Mouse (Mus musculus) Patski (cell line): ENCODE measurements around the gene Ddit4. TPM values are rescaled to one million over a fixed set of nuclear protein-coding genes. Genes with fewer than 3 reads are reported as not detected.

Experiments
- ATAC-seq: fragments of 100-300 bp; one replicate; pipeline ENCODE4 v1.8.0; 2021
- CTCF ChIA-PET: fragments of 350-600 bp; sonication (Branson Sonifier 250); formaldehyde crosslinking; loops from one replicate; lab custom pipeline; 2022; ENCODE audit warnings: inconsistent platforms; lab: Charles Lee
- POLR2A ChIA-PET: fragments of 350-600 bp; sonication (Branson Sonifier 250); formaldehyde crosslinking; loops from one replicate; lab custom pipeline; 2022; ENCODE audit warnings: antibody characterized with exemption, inconsistent platforms; lab: Charles Lee
- DNase-seq: peaks from one replicate; pipeline ENCODE4 v3.0.0-alpha.2; 2011; ENCODE audit warnings: low read depth, low spot score
- H3K27me3 ChIP-seq: fragments of 371-371 bp; one replicate; pipeline ENCODE4 v1.5.1; 2021
- CTCF ChIP-seq: fragments of 100-300 bp; IDR thresholded peaks from one replicate; pipeline ENCODE4 v1.5.1; 2021
- in situ Hi-C: fragments of 300-500 bp; cut with MboI; formaldehyde crosslinking; loops from 3 replicates; pipeline ENCODE4 v1.11.1; 2018; ENCODE audit warnings: low pct_unique_long_range_greater_than_20kb, mixed read lengths
- polyA plus RNA-seq: library from polyadenylated mRNA; unstranded; gene quantifications from one replicate; pipeline ENCODE4 v1.2.3, GENCODE M21; 2021

The Ddit4 gene
- polyA plus RNA-seq, 1 experiment from 2014 or later: 63.9 TPM

DNA sequence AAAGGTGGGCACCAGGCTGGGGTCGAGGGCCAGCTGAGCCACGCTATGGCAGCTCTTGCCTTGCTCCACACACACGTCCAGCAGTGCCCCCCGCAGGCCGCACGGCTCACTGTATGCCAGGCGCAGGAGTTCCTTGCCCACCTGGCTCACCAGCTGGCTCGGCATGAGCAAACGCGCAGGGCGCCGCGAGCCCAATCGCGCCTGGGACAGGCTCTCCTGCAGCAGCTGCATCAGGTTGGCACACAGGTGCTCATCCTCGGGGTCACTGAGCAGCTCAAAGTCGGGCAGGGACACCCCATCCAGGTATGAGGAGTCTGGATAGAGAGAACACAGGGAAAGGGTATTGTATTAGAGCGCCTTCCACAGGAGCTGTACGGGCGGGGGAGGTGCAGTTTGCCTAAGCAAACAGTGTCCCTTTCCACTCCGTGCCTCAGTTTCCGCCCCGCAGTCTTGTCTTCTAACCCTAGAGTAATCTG is 880 bp downstream of the Ddit4 start:
- no peak for ATAC-seq

DNA sequence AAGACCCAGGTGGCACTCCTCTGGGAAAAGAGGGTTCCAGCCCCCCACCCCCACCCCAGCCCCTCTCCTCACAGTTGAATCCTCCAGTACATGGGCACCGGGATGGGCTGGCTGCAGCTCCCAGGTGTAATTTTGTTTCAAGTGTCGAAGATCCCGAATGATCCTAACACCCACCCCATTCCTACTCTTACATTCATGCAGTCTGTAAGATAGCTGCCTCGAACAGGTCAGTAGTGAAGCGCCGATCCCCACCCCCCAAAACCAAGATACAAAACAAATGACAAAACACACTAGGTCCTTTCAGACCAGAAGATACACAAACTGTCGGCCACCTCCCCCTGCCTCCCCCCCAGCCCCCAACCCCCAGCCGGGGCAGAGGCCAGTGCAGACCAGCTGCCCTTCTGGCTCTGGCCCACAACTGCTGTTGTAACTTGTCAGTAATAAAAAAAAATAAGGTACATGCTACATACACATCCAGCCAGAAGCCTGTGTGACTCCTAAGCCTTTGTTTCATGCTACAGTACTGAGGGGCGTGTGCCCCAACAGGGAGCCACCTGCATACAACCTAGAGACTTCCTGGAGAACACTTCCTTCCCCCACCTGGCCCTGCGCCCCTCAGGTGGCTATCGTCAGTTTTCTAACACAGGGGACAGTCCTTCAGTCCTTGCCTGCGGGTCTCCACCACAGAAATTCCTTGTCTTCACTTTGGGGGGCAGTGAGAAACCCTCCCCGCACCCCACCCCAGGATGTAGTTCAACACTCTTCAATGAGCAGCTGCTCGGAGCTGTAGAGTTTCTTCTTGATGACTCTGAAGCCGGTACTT is 1.6 kb downstream of the Ddit4 start:
- in situ Hi-C loops: loop anchor here (5.0 kb wide), 1 partner anchor 43 kb away; no protein-coding TSS in a partner anchor
- CTCF ChIA-PET: interaction anchor here (0.8 to 5.5 kb wide), 8 partner anchors 21 to 61 kb away, joined by 3 to 62 read pairs (median 6); no protein-coding TSS in a partner anchor
- H3K27me3 ChIP-seq: no peaks in the 10 kb centered on the region
- ATAC-seq: no peak
- POLR2A ChIA-PET: interaction anchor here (1.2 to 3.2 kb wide), 9 partner anchors 41 to 67 kb away, joined by 3 to 22 read pairs (median 5); partner anchors contain the start of genes Anapc16 and Ascc1
- no peak for TF ChIP-seq CTCF
- DNase-seq: no peak

More for the DNA sequence above, 880 bp downstream of the Ddit4 start:
- no peak for TF ChIP-seq CTCF
- in situ Hi-C loops: no loop called here
- no peaks in the 10 kb centered on the region for H3K27me3 ChIP-seq
- ChIA-PET POLR2A (interaction anchor here (1.2 to 3.2 kb wide), 8 partner anchors 14 to 68 kb away, joined by 3 to 22 read pairs (median 6); partner anchors contain the start of genes Anapc16 and Ascc1), CTCF (interaction anchor here (0.8 to 5.5 kb wide), 8 partner anchors 22 to 61 kb away, joined by 3 to 62 read pairs (median 6); no protein-coding TSS in a partner anchor)
- no peak for DNase-seq

DNA sequence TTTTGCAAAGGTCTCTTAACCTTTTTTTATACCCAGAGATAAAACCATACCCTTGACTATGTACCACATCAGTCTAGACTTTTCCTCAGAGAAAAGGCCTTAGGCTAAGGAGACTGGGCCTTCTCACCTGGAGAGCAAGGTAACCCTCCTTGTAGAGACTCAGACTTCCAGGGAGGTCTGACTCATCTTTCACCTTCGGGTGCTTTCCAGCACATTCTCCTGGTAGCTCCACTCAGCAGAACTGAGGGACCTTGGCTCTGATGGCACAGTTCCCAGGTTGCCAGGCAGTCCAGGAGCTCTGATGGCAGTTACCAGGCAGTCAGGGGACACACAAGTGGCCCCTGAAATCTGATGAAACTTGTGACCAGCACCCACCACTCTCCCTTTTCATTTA is 2.4 kb downstream of the Ddit4 start:
- H3K27me3 ChIP-seq: no peaks in the 10 kb centered on the region
- no peak for TF ChIP-seq CTCF
- CTCF ChIA-PET: interaction anchor here (1.2 to 5.5 kb wide), 3 partner anchors 32 to 55 kb away, joined by 3 to 62 read pairs (median 34); no protein-coding TSS in a partner anchor
- no peak for ATAC-seq
- no peak for DNase-seq
- POLR2A ChIA-PET: interaction anchor here (1.4 to 3.2 kb wide), 5 partner anchors 40 to 54 kb away, joined by 3 to 22 read pairs (median 5); no protein-coding TSS in a partner anchor
- in situ Hi-C loops: loop anchor here (5.0 kb wide), 1 partner anchor 42 kb away; no protein-coding TSS in a partner anchor

DNA sequence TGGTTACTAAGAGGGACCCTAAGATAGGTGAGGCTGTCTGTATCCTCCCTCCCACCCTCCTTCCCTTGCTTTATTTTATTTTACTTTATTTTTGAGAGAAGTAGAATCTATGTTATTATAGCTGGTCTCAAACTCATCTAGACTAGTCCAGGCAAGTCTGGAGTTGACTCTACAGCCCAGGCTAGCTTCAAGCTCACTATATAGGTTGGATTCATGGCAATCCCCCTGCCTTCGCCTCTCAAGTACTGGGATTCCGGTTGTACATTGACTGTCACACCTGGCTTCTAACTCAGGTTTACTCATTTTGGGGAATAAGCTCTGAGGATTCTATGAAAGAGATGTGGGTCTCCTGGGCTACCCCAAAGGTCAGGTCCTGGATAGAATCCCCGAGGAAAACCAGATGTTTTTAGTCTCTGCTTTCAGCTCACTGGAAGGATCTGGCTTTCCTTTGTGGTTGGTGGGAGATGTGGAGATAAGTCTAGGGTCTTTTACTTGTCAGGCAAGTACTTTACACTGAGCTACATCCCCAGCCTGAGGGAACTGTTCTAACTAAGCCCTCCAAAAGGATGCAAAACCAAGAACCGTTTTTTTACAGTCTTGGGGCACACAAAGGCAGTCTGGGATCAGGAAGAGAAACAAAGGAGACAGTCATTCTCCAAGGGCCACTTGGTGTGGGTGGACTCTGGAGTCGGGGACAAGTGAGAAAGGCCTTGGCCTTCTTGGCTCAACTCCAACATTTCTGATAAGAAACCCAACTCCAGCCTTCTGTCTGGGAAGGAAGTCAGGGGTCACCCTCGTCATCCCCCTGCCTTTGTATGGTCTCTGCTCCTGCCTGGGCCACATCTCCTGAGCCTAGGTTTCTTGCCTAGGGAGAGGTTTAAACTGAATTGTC is 3.0 kb downstream of the Ddit4 start:
- CTCF ChIA-PET: interaction anchor here (1.2 to 5.5 kb wide), 3 partner anchors 32 to 54 kb away, joined by 3 to 62 read pairs (median 34); no protein-coding TSS in a partner anchor
- DNase-seq: no peak

DNA sequence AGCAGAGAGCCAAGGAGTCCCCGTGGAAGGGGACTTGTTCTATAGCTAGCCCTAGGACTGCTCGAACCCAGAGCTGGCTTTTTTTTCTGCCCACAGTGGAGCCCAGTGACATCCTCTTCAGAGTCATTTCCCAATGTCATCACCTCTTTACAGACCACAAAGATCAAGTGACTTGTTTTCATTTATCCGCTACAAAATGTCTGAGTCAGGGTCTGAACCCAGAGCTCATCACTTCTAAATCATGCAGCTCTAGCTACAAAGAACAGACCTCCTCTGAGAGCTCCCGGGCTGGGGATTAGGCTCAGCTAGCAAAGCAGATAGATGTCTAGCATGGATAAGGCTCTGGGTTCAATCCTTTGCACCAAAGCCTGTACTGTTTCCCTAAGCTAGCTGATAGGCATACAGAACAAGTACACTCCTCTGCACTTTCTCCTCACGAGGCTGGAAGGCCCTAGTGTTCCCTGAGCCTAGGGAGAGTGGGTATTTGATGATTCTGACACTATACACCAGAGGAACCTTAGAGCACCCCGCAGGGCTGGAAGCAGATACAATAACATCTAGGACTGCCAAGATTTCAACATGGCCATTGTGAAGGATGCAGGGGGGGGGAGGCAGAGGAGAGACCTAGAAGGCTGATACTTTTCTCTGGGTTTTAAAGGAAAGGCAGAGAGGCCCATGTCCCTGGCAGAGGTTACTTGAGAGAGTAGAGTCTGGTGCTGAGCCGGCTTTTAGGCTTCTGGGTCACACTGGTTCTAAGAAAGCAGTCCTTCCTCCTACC is 4.1 kb downstream of the Ddit4 start:
- in situ Hi-C loops: loop anchor here (5.0 kb wide), 1 partner anchor 40 kb away; no protein-coding TSS in a partner anchor
- DNase-seq: no peak
- ATAC-seq: no peak
- no peak for TF ChIP-seq CTCF
- ChIA-PET CTCF (interaction anchor here (1.1 to 5.5 kb wide), 4 partner anchors 12 to 53 kb away, joined by 3 to 62 read pairs (median 8); no protein-coding TSS in a partner anchor), POLR2A (interaction anchor here (0.6 kb wide), 2 partner anchors 20 to 110 kb away, joined by 3 read pairs; no protein-coding TSS in a partner anchor)
- no peaks in the 10 kb centered on the region for H3K27me3 ChIP-seq

More for the DNA sequence above, 3.0 kb downstream of the Ddit4 start:
- in situ Hi-C loops: loop anchor here (5.0 kb wide), 1 partner anchor 41 kb away; no protein-coding TSS in a partner anchor
- no peak for TF ChIP-seq CTCF
- no peak for ATAC-seq
- H3K27me3 ChIP-seq: no peaks in the 10 kb centered on the region
- POLR2A ChIA-PET: interaction anchor here (0.6 to 1.5 kb wide), 5 partner anchors 19 to 54 kb away, joined by 3 to 5 read pairs (median 3); no protein-coding TSS in a partner anchor

DNA sequence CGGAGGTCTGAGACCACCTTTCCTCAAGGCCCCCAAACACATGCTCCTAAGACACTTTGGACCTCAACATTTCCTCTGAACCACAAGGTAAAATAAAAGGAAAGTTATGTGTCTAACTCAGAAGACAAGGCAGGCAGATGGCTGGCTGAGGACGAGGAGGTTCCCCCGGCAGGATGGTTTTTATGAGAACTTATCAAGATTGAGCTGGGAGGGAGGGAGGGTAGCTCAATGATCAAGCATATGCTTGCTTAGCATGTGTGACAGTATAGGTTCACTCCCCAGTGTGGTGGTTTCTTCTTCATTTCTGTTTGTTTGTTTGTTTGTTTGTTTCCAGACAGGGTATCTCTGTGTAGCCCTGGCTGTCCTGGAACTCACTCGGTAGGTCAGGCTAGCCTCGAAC is 5.3 kb downstream of the Ddit4 start:
- POLR2A ChIA-PET: no interaction called here
- TF ChIP-seq CTCF: no peak
- in situ Hi-C loops: loop anchor here (5.0 kb wide), 1 partner anchor 39 kb away; no protein-coding TSS in a partner anchor
- CTCF ChIA-PET: interaction anchor here (1.8 to 5.5 kb wide), 3 partner anchors 11 to 52 kb away, joined by 6 to 62 read pairs (median 9); no protein-coding TSS in a partner anchor
- ATAC-seq: no peak
- no peak for DNase-seq
- H3K27me3 ChIP-seq: no peaks in the 10 kb centered on the region

DNA sequence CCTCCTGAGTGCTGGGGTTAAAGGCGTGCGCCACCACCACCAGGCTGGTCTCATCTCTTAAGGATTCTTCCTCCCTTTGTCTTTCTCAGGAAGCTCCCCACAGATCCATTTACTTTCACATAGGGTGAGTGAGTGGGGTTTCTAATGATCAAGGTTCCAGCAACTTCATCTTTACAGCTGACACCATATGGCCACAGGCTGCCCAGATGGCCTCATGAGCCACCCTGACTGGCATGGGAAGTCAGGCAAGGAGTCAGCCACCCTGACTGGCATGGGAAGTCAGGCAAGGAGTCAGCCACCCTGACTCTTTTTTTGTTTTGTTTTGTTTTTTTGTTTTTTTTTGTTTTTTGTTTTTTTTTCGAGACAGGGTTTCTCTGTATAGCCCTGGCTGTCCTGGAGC is 6.2 kb downstream of the Ddit4 start:
- in situ Hi-C loops: loop anchor here (5.0 kb wide), 1 partner anchor 38 kb away; no protein-coding TSS in a partner anchor
- POLR2A ChIA-PET: no interaction called here
- CTCF ChIA-PET: no interaction called here
- DNase-seq (no peak), ATAC-seq (no peak)
- H3K27me3 ChIP-seq: no peaks in the 10 kb centered on the region
- TF ChIP-seq CTCF: no peak

DNA sequence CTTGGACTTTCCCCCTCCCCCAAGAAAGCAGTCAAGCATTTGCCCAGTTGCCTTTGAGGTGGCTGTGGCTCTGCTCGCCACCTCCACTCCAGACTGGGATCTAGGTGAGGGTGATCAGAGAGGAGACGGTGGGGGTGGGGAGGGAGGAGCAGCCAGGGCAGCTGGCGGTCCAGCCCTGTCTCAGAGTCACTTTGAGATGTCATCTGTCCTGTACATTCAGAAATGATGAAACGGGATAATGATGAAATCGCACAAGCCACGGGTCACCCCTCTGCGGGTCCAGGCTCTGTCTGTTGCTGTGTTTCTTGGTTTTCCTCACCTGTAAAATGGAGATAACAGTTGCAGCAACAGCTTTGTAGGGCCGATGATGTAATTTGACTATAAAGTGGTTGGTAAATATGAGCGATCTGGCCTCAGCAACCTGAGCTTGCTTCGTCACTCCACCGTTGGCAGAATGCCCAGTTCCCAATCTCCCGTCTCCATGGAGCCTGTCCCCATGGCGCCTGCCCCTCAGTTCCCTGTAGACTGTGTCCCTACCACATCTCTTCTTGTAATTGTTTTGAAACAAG is 8.1 kb downstream of the Ddit4 start:
- no peak for TF ChIP-seq CTCF
- ChIA-PET POLR2A (interaction anchor here (0.5 to 1.7 kb wide), 5 partner anchors 9 to 50 kb away, joined by 3 to 4 read pairs (median 3); no protein-coding TSS in a partner anchor), CTCF (interaction anchor here (1.0 kb wide), 1 partner anchor 49 kb away, joined by 6 read pairs; no protein-coding TSS in a partner anchor)
- H3K27me3 ChIP-seq: no peaks in the 10 kb centered on the region
- peak; percentile 61 for ATAC-seq
- DNase-seq: peak; percentile 77
- in situ Hi-C loops: no loop called here
